Mouse (Mus musculus): Measurements from ENCODE around the gene Grik2. TPM values are rescaled to one million over a fixed set of nuclear protein-coding genes. Genes with fewer than 3 reads are reported as not detected.

Gene Grik2
- polyA plus RNA-seq, 1 experiment from 2014 or later, result 32.2 TPM

- WGBS, result 72% methylated on average over 2 of the region's 2 CpGs
- Histone ChIP-seq H3K4me1 (replicated peaks) (no peaks in the 10 kb centered on the region), H3K27me3 (no peaks in the 10 kb centered on the region), H3K4me2 (no peak overlapping the region), H3K4me3 (no peak overlapping the region), H3K9ac (no peak overlapping the region), H3K36me3 (no peaks in the 10 kb centered on the region), H3K9me3 (no peaks in the 10 kb centered on the region), H3K27ac (no peak overlapping the region)
- ATAC-seq (ENCODE audit: low FRiP score), result no peak
These were observed 148.7 kb downstream of the Grik2 start for GRCm38 (mm10) chr10:49639901-49640300.

- H3K9ac ChIP-seq, result no peak overlapping the region
- H3K36me3 ChIP-seq, result no peaks in the 10 kb centered on the region
- H3K27ac ChIP-seq, result no peak overlapping the region
- H3K27me3 ChIP-seq, result no peaks in the 10 kb centered on the region
- no peaks in the 10 kb centered on the region for H3K4me1 ChIP-seq (replicated peaks)
- ATAC-seq (ENCODE audit: low FRiP score), result no peak
- H3K4me3 ChIP-seq, result no peak overlapping the region
- WGBS, result 93% methylated on average over 3 of the region's 3 CpGs
- no peaks in the 10 kb centered on the region for H3K9me3 ChIP-seq
- H3K4me2 ChIP-seq, result no peak overlapping the region
These were observed 164.6 kb downstream of the Grik2 start for GRCm38 (mm10) chr10:49623951-49624350.

- Histone ChIP-seq H3K4me2 (no peak overlapping the region), H3K27me3 (no peaks in the 10 kb centered on the region), H3K27ac (no peak overlapping the region), H3K9ac (no peak overlapping the region), H3K9me3 (no peaks in the 10 kb centered on the region), H3K36me3 (no peaks in the 10 kb centered on the region), H3K4me3 (no peak overlapping the region), H3K4me1 (replicated peaks) (no peaks in the 10 kb centered on the region)
- 60% methylated on average over 2 of the region's 2 CpGs for WGBS
- ATAC-seq (ENCODE audit: low FRiP score), result no peak
These were observed 190.9 kb downstream of the Grik2 start for GRCm38 (mm10) chr10:49597652-49598051.

GRCm38 (mm10) chr10:49573514-49573913 lies 215.1 kb downstream of the Grik2 start:
- 0 out of 2 replicates have a peak, but pooled peaks cover 9% of the 10 kb centered on the region for H3K36me3 ChIP-seq
- H3K4me3 ChIP-seq, result no peak overlapping the region
- WGBS, result 82% methylated on average over 7 of the region's 7 CpGs
- ATAC-seq (ENCODE audit: low FRiP score), result no peak
- H3K27ac ChIP-seq, result no peak overlapping the region
- H3K4me1 ChIP-seq (replicated peaks), result no peaks in the 10 kb centered on the region
- H3K9me3 ChIP-seq, result no peaks in the 10 kb centered on the region
- H3K9ac ChIP-seq, result no peak overlapping the region
- H3K4me2 ChIP-seq, result no peak overlapping the region
- H3K27me3 ChIP-seq, result no peaks in the 10 kb centered on the region

- Histone ChIP-seq H3K4me3 (no peak overlapping the region), H3K9ac (no peak overlapping the region), H3K9me3 (no peaks in the 10 kb centered on the region), H3K4me2 (no peak overlapping the region), H3K27ac (no peak overlapping the region), H3K4me1 (replicated peaks) (no peaks in the 10 kb centered on the region), H3K36me3 (no peaks in the 10 kb centered on the region), H3K27me3 (no peaks in the 10 kb centered on the region)
- 91% methylated on average over 1 of the region's 1 CpGs for WGBS
- no peak for ATAC-seq (ENCODE audit: low FRiP score)
These were observed 228.6 kb downstream of the Grik2 start for GRCm38 (mm10) chr10:49559872-49560407.

GRCm38 (mm10) chr10:49542249-49542648 lies 246.3 kb downstream of the Grik2 start:
- Histone ChIP-seq H3K4me2 (no peak overlapping the region), H3K36me3 (no peaks in the 10 kb centered on the region), H3K4me3 (no peak overlapping the region), H3K9me3 (no peaks in the 10 kb centered on the region), H3K4me1 (replicated peaks) (no peaks in the 10 kb centered on the region), H3K27me3 (no peaks in the 10 kb centered on the region), H3K27ac (no peak overlapping the region), H3K9ac (no peak overlapping the region)
- 65% methylated on average over 1 of the region's 1 CpGs for WGBS
- no peak for ATAC-seq (ENCODE audit: low FRiP score)

GRCm38 (mm10) chr10:49519752-49520151 lies 268.8 kb downstream of the Grik2 start:
- Histone ChIP-seq H3K4me3 (no peak overlapping the region), H3K36me3 (no peaks in the 10 kb centered on the region), H3K9me3 (no peaks in the 10 kb centered on the region), H3K4me2 (no peak overlapping the region), H3K4me1 (replicated peaks) (no peaks in the 10 kb centered on the region), H3K27ac (no peak overlapping the region), H3K27me3 (no peaks in the 10 kb centered on the region), H3K9ac (no peak overlapping the region)
- 95% methylated on average over 1 of the region's 1 CpGs for WGBS
- no peak for ATAC-seq (ENCODE audit: low FRiP score)

GRCm38 (mm10) chr10:49500628-49501027 lies 287.9 kb downstream of the Grik2 start:
- no peak overlapping the region for H3K9ac ChIP-seq
- H3K4me1 ChIP-seq (replicated peaks), result no peaks in the 10 kb centered on the region
- H3K27me3 ChIP-seq, result no peaks in the 10 kb centered on the region
- no peak overlapping the region for H3K4me2 ChIP-seq
- H3K4me3 ChIP-seq, result no peak overlapping the region
- no peak for ATAC-seq (ENCODE audit: low FRiP score)
- no peaks in the 10 kb centered on the region for H3K36me3 ChIP-seq
- H3K9me3 ChIP-seq, result no peaks in the 10 kb centered on the region
- H3K27ac ChIP-seq, result no peak overlapping the region
- 57% methylated on average over 1 of the region's 1 CpGs for WGBS

GRCm38 (mm10) chr10:49497302-49497701 lies 291.3 kb downstream of the Grik2 start:
- H3K36me3 ChIP-seq, result no peaks in the 10 kb centered on the region
- WGBS, result 83% methylated on average over 1 of the region's 1 CpGs
- H3K27me3 ChIP-seq, result no peaks in the 10 kb centered on the region
- H3K27ac ChIP-seq, result no peak overlapping the region
- no peaks in the 10 kb centered on the region for H3K9me3 ChIP-seq
- H3K4me1 ChIP-seq (replicated peaks), result no peaks in the 10 kb centered on the region
- no peak overlapping the region for H3K9ac ChIP-seq
- ATAC-seq (ENCODE audit: low FRiP score), result no peak
- H3K4me2 ChIP-seq, result no peak overlapping the region
- no peak overlapping the region for H3K4me3 ChIP-seq

- Histone ChIP-seq H3K9me3 (no peaks in the 10 kb centered on the region), H3K4me2 (no peak overlapping the region), H3K27me3 (no peaks in the 10 kb centered on the region), H3K4me3 (no peak overlapping the region), H3K9ac (no peak overlapping the region), H3K27ac (no peak overlapping the region), H3K4me1 (replicated peaks) (no peaks in the 10 kb centered on the region), H3K36me3 (no peaks in the 10 kb centered on the region)
- ATAC-seq (ENCODE audit: low FRiP score), result no peak
- 85% methylated on average over 4 of the region's 4 CpGs for WGBS
These were observed 307.1 kb downstream of the Grik2 start for GRCm38 (mm10) chr10:49481439-49481838.

- H3K27ac ChIP-seq, result no peak overlapping the region
- ATAC-seq (ENCODE audit: low FRiP score), result no peak
- H3K36me3 ChIP-seq, result no peaks in the 10 kb centered on the region
- 88% methylated on average over 5 of the region's 5 CpGs for WGBS
- H3K27me3 ChIP-seq, result no peaks in the 10 kb centered on the region
- H3K4me1 ChIP-seq (replicated peaks), result no peaks in the 10 kb centered on the region
- no peak overlapping the region for H3K9ac ChIP-seq
- no peak overlapping the region for H3K4me3 ChIP-seq
- no peaks in the 10 kb centered on the region for H3K9me3 ChIP-seq
- no peak overlapping the region for H3K4me2 ChIP-seq
These were observed 308.3 kb downstream of the Grik2 start for GRCm38 (mm10) chr10:49480085-49480749.

GRCm38 (mm10) chr10:49473613-49474012 lies 315.0 kb downstream of the Grik2 start:
- H3K27ac ChIP-seq, result no peak overlapping the region
- no peaks in the 10 kb centered on the region for H3K27me3 ChIP-seq
- no peak overlapping the region for H3K9ac ChIP-seq
- no peak overlapping the region for H3K4me3 ChIP-seq
- no peak overlapping the region for H3K4me2 ChIP-seq
- H3K9me3 ChIP-seq, result no peaks in the 10 kb centered on the region
- H3K4me1 ChIP-seq (replicated peaks), result no peaks in the 10 kb centered on the region
- H3K36me3 ChIP-seq, result no peaks in the 10 kb centered on the region
- ATAC-seq (ENCODE audit: low FRiP score), result no peak

- Histone ChIP-seq H3K27ac (no peak overlapping the region), H3K36me3 (no peaks in the 10 kb centered on the region), H3K9ac (no peak overlapping the region), H3K4me2 (no peak overlapping the region), H3K9me3 (no peaks in the 10 kb centered on the region), H3K27me3 (no peaks in the 10 kb centered on the region), H3K4me3 (no peak overlapping the region), H3K4me1 (replicated peaks) (no peaks in the 10 kb centered on the region)
- WGBS, result 83% methylated on average over 2 of the region's 2 CpGs
- no peak for ATAC-seq (ENCODE audit: low FRiP score)
These were observed 331.8 kb downstream of the Grik2 start for GRCm38 (mm10) chr10:49456791-49457190.

All from hindbrain, embryonic 13.5 days (tissue).